Mouse (Mus musculus) gastrocnemius, adult 8-10 months (tissue): ENCODE measurements at regions not wholly inside any gene's neighbourhood (a gene's known extent, or its start where the extent isn't known, plus 50 kb on each side); places are given as distances from the start of the nearest gene placed in this dataset.
"Not testable (repeated sequence)": the region's sequence is repeated elsewhere in the genome, so short reads cannot be mapped to it uniquely, and the experiment has no call there.

Source experiments
- DNase-seq, 2 experiments: peaks; one replicate each; pipeline ENCODE4 v3.0.0; 2022; ENCODE audit warnings: low spot score in 2 of 2

DNA sequence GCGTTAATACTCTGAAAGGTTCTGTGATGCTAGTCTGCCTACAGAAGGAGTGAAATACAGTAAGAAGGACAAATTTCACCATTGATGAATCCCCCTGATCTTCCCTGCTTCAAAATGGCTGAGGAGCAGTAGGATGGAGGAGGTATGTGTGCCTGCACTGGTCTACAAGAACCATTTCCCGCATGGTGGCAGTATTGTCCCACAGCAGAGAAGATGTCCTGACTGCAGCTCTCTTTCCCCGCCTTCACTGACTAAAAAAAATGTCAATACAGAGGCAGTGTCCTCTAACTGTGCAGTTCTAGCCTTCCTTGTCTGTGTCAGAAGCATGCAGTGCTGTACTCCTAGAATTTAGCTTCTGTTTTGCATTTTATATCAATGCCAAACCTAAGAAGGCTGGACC lies 174.6 kb upstream of the Olfr1324 start:
- DNase-seq: peak in 1 of 2 experiments; percentile 86

GRCm38 (mm10) chrX:50602461-50602875 lies 174.2 kb upstream of the Olfr1324 start:
- peak in 1 of 2 experiments; percentile 46 for DNase-seq

- DNase-seq: peak in 1 of 2 experiments; percentile 78
Measured at GRCm38 (mm10) chrX:50600262-50600661, 172.0 kb upstream of the Olfr1324 start.

GRCm38 (mm10) chrX:50599780-50600179 lies 171.5 kb upstream of the Olfr1324 start:
- peak in 1 of 2 experiments; percentile 63 for DNase-seq

GRCm38 (mm10) chrX:50597626-50598025 lies 169.3 kb upstream of the Olfr1324 start:
- DNase-seq: not testable (repeated sequence)

DNA sequence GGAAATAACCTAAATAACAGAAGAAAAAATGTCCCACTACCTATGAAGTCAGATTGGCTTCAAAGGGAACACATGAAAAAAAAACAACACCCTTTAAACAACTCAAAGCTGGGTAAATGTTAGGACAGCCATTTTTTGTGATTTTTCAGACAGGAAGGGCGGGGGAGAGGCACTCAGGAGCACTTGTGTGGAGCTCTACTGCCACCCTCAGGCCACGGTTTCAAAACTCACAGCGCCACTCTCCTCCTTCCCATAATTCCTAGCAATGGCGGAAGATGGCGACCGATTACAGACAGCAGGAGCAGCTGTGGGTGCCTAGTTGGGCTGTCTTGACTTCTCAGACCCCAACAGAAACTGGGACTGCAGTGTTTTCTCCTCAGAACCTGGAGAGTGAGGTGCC lies 168.8 kb upstream of the Olfr1324 start:
- DNase-seq: no peak

DNA sequence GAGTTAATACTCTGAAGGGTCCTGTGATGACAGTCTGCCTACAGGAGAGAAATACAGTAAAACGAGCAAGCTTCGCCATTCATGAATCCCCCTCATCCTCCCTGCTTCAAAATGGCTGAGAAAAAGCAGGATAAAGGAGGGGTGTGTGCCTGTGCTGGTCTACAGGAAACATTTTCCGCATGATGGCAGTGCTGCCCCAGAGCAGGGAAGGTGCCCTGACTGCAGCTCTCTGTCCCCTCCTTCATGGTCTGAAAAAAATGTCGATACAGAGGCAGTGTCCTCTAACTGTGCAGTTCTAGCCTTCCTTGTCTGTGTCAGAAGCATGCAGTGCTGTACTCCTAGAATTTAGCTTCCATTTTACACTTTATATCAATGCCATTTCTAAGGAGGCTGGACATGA lies 166.7 kb upstream of the Olfr1324 start:
- DNase-seq: not testable (repeated sequence)

- no peak for DNase-seq
Measured at GRCm38 (mm10) chrX:50591477-50591876, 163.2 kb upstream of the Olfr1324 start.

DNA sequence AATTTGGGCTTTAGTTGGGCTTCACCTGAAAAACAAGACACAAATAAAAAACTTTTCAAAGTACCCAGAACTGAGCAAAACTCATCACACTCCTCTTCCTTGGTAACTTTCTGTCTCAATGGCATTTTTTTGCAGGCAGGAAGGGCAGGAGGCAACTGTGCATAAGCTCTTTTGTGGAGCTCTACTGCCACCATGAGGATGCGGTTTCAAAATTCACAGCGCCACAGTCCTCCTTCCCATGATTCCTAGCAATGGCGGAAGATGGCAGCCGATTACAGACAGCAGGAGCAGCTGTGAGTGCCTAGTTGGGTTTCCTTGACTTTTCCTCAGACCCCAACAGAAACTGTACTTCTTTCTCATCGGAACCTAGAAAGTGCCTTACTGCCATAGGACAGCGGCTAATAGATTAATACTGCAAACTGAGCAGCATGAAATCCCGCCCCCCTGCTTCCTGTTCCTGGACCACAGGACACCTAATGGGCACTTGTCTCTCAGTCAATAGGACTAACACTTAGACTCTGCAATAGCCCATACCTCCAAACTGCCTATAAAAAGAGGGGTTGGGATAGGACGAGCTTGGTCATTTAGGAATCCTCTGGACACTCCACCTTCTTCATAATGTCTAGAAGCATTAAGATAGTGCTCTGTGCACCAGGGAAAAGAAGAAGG lies 162.5 kb upstream of the Olfr1324 start:
- peak in 1 of 2 experiments; percentile 48 for DNase-seq

DNA sequence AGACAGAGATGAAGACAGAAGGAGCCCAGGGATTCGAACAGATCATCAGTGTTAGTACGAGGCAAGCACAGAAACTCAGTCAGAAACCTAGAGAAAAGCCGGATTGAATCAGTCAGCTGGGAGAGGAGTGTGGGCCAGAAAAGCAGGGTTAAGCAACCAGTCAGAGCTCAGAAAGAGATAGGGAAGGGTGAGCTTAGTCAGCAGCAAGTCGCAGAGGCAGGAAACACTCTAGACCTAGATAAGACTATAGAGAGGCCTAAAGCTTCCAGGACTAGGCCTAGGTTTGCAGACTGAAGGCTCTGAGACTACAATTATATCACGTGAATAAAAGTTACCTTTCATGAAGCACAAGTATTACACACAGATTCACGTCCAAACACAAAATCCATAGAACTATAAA lies 160.6 kb upstream of the Olfr1324 start:
- no peak for DNase-seq

- peak in 1 of 2 experiments; percentile 30 for DNase-seq
Measured at GRCm38 (mm10) chrX:50583741-50584580, 155.7 kb upstream of the Olfr1324 start.

- DNase-seq: peak in 1 of 2 experiments; percentile 57
Measured at GRCm38 (mm10) chrX:50580200-50580599, 151.9 kb upstream of the Olfr1324 start.

GRCm38 (mm10) chrX:50576824-50577223 lies 148.5 kb upstream of the Olfr1324 start:
- DNase-seq: peak in 1 of 2 experiments; percentile 58

GRCm38 (mm10) chrX:50572191-50573095 lies 144.1 kb upstream of the Olfr1324 start:
- DNase-seq: peak in 1 of 2 experiments; percentile 65

- DNase-seq: peak in 1 of 2 experiments; percentile 51
Measured at GRCm38 (mm10) chrX:50569087-50569486, 140.8 kb upstream of the Olfr1324 start.

- peak in 1 of 2 experiments; percentile 65 for DNase-seq
Measured at GRCm38 (mm10) chrX:50566345-50566744, 138.0 kb upstream of the Olfr1324 start.

GRCm38 (mm10) chrX:50565031-50565430 lies 136.7 kb upstream of the Olfr1324 start:
- not testable (repeated sequence) for DNase-seq

DNA sequence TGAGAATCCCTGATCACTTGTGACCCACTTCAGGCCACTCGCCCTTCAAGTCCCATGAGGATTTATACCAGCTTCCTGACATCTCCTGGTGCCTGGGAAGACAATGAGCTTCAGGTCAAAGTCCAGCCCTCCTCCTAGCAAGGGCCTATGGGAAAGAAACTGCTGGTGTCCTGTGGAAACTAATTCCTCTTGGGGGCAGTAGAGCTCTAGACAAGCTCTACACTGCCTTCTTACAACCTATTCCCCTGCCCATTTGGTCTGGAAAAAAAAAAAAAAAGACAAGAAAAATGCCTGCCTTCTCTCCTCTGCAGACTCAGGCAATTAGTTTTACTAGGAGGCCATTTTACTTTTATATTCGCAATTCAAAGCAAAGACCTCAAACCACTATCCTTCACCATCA lies 132.6 kb upstream of the Olfr1324 start:
- no peak for DNase-seq

GRCm38 (mm10) chrX:50550297-50550696 lies 122.0 kb upstream of the Olfr1324 start:
- DNase-seq: peak in 1 of 2 experiments; percentile 27

GRCm38 (mm10) chrX:50549713-50550112 lies 121.4 kb upstream of the Olfr1324 start:
- DNase-seq: peak in 1 of 2 experiments; percentile 66

DNA sequence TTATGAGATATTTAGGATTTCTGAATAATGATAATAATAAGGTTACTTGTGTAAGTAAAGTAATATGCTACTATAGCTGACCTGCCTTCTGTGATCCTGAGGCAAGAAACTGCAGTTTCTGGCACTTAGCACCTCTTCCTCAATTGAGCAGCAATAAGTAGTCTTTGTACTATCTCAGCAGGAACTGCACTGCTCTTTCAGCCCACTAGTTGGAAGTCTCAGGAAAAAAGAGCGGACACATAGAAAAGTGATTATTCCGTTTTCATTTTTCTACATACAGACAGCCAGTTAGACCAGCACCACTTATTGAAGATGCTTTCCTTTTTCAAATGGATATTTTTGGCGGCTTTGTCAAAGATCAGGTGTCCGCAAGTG lies 109.5 kb upstream of the Olfr1324 start:
- not testable (repeated sequence) for DNase-seq
